Mouse (Mus musculus) retina, postnatal 1 day (tissue): ENCODE results near the gene Defb13.
"Not testable (repeated sequence)": the region's sequence is repeated elsewhere in the genome, so short reads cannot be mapped to it uniquely, and the experiment has no call there.

Experiments used
- DNase-seq: peaks from one replicate; pipeline ENCODE4 v3.0.0-alpha.2; 2012

The Defb13 gene

DNA sequence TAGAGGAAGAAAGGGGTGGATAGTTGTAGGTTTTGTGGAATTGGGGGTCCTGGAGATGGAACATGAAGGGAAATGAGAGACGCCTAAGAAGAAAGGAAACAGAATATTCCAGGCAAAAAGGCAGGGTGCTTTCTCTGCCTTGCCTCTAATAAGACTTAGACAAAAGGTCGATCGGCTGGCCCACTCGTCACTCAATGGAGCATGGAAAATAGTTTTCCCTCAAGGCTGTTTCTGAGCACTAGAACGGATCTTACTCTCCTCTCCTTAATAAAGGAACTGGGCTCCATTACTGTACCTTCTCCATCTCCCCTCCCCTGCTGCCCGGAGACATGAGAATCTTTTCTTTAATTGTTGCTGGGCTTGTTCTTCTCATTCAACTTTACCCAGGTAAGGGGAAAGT lies at the start of gene Defb13:
Defb13 (plus strand) TSS at position 301 of the 400 bp plus-strand sequence.
- DNase-seq: peak; percentile 17

GRCm38 (mm10) chr8:21906290-21906689 lies 40.3 kb upstream of the Defb13 start, which contains the start of gene Defb11:
Gene Defb11, minus strand, starts transcription at chr8:21906412.
- peak; percentile 78 for DNase-seq

- DNase-seq: no peak
Measured at GRCm38 (mm10) chr8:21911931-21912330, 34.6 kb upstream of the Defb13 start.

DNA sequence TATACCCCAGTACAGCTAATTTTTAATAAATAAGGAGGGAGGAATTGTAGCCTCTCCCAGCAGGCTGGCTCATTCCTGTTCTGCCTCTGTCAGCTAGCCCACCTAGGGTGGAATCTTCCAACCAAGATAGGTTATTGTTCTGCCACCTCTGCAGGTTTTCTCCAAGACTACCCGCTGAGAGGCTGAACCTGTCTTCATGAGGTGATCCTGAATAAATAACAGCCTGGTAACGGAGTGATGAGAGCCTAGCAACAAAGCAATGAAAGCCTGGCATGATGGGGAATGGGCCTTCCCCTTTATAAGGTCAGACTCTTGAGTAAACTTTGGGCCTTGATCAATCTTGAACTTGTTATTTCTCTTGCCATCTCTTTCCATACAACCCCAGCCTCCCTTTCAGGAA lies 34.0 kb upstream of the Defb13 start:
- DNase-seq: no peak

GRCm38 (mm10) chr8:21915625-21916024 lies 30.9 kb upstream of the Defb13 start:
- DNase-seq: no peak

- DNase-seq: not testable (repeated sequence)
Measured at GRCm38 (mm10) chr8:21930754-21931153, 15.8 kb upstream of the Defb13 start.

DNA sequence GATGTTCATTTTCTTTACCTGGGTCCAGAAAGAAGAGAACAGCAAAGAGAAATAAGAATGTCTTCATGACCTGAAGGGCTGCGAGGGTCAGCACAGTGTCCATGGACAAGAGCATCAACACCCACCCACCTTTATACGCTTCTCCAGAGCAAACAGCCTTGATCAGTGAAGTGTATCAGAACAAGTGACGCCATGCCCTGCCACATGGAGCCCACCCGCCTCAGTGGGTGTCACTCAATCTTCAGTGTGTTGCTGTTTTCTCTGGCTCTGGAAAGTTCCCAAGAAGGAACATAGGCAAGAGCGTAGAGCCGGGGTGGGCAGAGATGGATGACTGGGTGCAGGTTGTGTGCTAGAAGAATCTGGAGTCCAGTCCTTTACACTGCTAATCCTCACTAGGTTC lies 14.0 kb upstream of the Defb13 start, which contains the start of gene Defb15:
Defb15 (minus strand) TSS at position 101 of the 400 bp plus-strand sequence.
- no peak for DNase-seq

- DNase-seq: not testable (repeated sequence)
Measured at GRCm38 (mm10) chr8:21938052-21938451, 8.5 kb upstream of the Defb13 start, which contains the start of gene Defb35. Gene Defb35, plus strand, starts transcription at chr8:21938352.

- DNase-seq: peak; percentile 72
Measured at GRCm38 (mm10) chr8:21947311-21948017, 902 bp downstream of the Defb13 start.

- peak; percentile 63 for DNase-seq
Measured at GRCm38 (mm10) chr8:21955321-21955720, 8.8 kb downstream of the Defb13 start.

DNA sequence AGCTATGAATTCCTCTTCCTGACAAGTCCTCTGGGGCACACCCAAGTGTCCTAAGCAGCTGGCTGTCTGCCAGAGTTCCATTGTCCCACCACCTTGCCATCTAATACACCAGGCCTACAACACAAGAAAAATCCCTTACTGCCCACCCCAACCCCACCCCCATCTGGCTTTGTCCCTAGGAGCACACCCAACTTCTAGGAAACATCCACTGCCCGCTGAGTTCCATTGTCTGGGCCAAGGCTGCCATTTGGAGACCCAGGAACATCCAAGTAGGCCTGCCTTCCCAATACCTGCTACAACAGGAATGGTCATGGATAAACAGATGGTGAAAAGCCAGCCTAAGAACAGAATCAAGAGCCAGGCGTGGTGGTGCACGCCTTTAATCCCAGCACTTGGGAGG lies 9.8 kb downstream of the Defb13 start:
- no peak for DNase-seq

GRCm38 (mm10) chr8:21958414-21958813 lies 11.9 kb downstream of the Defb13 start, which contains the start of gene Fam90a1a:
Gene Fam90a1a, plus strand, starts transcription at chr8:21958714.
- DNase-seq: no peak

DNA sequence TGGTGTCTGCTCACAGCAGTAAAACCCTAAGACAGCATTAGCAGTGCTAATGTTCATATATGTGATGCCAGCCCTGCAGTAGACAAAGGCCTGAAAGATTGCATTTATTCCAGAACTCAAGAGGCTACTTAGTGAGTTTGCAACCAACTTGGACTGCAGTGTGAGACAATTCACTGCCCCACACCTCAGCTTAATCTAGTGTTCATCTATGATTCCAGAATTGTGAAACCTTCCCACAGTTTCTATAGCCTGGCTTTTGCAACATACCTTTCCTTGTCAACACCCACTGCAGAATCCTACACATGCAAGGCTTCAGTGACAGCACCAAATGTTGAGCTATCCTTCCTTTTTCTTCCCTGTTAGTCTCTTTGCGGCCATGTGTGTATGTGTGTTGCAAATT lies 20.1 kb downstream of the Defb13 start:
- DNase-seq: no peak

DNA sequence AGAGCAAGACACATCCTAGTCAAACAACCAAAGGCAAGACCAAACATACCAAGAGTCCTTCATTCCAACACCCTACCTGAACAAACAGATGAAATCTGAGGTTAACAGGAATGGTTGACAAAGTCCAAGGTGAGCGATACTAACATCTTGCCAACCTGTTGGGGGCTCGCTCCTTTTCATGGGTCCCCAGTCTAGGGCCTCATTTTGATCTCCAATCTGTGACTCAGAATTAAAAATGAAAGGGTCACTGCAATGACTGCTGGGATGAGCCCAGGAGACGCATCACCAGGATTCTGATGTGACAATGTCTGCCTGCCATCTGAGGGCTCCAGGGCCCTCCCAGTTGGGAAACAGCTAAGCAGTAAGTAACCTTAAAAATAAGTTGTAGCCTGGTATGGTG lies 22.9 kb downstream of the Defb13 start, which contains the start of gene Ccdc70:
Ccdc70 (plus strand) TSS at position 301 of the 400 bp plus-strand sequence.
- DNase-seq: no peak

GRCm38 (mm10) chr8:21978193-21978592 lies 31.6 kb downstream of the Defb13 start:
- DNase-seq: no peak

- peak; percentile 46 for DNase-seq
Measured at GRCm38 (mm10) chr8:21981664-21982337, 35.2 kb downstream of the Defb13 start.

- peak; percentile 71 for DNase-seq
Measured at GRCm38 (mm10) chr8:21992184-21992583, 45.6 kb downstream of the Defb13 start.

- DNase-seq: no peak
Measured at GRCm38 (mm10) chr8:21995181-21995580, 48.6 kb downstream of the Defb13 start.
